Mouse (Mus musculus) gastrocnemius, postnatal 14 days (tissue): Measurements from ENCODE around the gene Tpra1. TPM values are rescaled to one million over a fixed set of nuclear protein-coding genes. Genes with fewer than 3 reads are reported as not detected.
A peak's percentile ranks its signal among the peaks of the same experiment; 100 is the strongest.

Experiments
- DNase-seq: peaks from one replicate; pipeline ENCODE4 v3.0.0; 2021; ENCODE audit warnings: mixed read lengths
- intact Hi-C: fragments of 180-260 bp; cut with DNase I; formaldehyde crosslinking; loops from one replicate; pipeline ENCODE4 v1.15.1; 2025; ENCODE audit warnings: low total_unique reads
- total RNA-seq, 2 experiments: library from RNA; stranded (reverse); gene quantifications; 2 replicates each; pipeline ENCODE4 v1.2.3; 2021

Tpra1 gene
- total RNA-seq, 2 experiments from 2014 or later, result 21.5 to 24.1 TPM

- intact Hi-C loops, result loop anchor here (10.0 kb wide), 1 partner anchor 385 kb away; no protein-coding TSS in a partner anchor
- no peak for DNase-seq
Measured at GRCm38 (mm10) chr6:88939281-88940089, 37.4 kb downstream of the Tpra1 start.

GRCm38 (mm10) chr6:88940090-88940916 lies 38.3 kb downstream of the Tpra1 start:
- DNase-seq, result no peak
- intact Hi-C loops, result no loop called here

DNA sequence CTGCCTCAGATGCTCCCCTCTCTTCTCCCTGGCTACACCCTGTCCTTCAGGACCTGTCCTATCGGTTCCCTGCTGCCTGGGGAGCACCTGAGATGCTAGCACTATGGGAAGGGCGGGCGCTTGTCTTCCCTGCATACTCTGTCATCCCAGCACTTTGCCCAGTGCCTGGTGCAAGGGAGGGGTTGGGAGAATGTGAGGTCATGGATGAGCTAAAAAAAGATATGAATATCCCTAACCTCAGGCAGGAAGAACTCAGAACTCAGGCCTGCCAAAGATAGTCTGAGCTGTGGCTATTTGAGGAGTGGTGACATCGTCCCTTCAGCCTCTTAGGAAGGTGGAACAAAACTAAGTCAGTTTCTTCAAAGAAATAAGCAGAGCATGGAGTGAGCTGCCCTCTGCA lies 39.6 kb downstream of the Tpra1 start:
- peak; percentile 46 for DNase-seq
- intact Hi-C loops, result no loop called here

- intact Hi-C loops, result no loop called here
- DNase-seq, result no peak
Measured at GRCm38 (mm10) chr6:88942595-88942994, 40.5 kb downstream of the Tpra1 start.

DNA sequence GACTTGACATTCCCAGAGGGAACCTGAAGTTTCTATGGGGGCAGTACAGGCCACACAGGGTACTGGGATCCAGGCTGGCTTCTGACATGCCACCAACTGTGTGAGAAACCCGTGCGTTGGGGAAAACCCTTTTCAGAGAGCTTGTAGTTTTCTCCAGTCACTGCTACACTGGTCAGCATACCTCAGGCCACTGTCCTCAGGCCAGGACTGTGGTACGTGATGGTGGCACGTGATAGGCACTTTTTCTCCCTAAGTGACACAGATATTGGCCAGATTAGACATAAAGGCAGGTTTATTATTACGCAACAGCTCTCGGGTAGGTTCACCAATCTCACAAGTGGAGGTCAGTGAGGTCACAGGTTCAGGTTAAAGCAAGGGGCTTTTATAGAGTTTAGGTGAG lies 41.6 kb downstream of the Tpra1 start:
- intact Hi-C loops, result no loop called here
- no peak for DNase-seq

GRCm38 (mm10) chr6:88946442-88946841 lies 44.4 kb downstream of the Tpra1 start:
- DNase-seq, result no peak
- intact Hi-C loops, result no loop called here

DNA sequence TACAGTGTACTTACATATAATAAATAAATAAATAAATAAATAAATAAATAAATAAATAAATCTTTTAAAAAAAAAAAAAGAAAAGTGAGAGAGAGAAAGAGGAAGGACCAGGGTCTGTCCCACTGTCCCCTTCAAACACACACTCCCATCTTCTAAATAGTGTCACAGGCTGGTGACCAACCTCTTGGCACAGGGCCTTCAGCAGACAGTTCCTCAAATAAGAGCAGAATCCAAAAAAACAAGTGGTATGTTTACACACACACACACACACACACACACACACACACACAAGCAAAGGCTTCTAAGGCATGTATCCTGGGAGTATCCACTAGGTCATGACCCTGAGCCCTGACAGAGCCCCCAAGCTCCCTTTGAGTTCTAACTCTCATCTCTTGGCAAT lies 45.7 kb downstream of the Tpra1 start:
- DNase-seq, result no peak
- intact Hi-C loops, result no loop called here

DNA sequence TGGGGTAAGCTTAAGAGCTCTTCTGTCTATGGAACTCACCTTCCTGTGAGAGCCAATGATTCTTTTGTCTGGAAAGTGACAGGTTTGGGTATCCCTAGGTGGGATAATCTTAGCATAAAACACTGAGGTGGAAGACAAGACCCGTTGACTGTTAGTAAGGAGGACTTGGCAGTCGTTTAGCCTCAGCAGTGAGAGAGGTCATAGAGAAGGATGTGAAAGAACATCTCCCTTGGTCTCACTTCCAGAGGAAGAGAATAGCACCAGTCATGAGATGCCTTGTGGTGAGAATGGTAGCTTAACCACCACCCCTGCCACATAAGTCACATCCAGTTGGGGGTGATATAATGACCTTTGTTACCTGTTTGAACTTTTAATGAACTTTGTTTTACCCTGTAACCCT lies 54.7 kb downstream of the Tpra1 start:
- intact Hi-C loops, result no loop called here
- DNase-seq, result no peak

GRCm38 (mm10) chr6:88957313-88957712 lies 55.3 kb downstream of the Tpra1 start:
- no peak for DNase-seq
- intact Hi-C loops, result no loop called here

- intact Hi-C loops, result no loop called here
Measured at GRCm38 (mm10) chr6:88957801-88958211, 55.8 kb downstream of the Tpra1 start.

GRCm38 (mm10) chr6:88958305-88958704 lies 56.3 kb downstream of the Tpra1 start:
- DNase-seq, result no peak
- intact Hi-C loops, result no loop called here

More at GRCm38 (mm10) chr6:88957801-88958211, 55.8 kb downstream of the Tpra1 start:
- no peak for DNase-seq

- peak; percentile 65 for DNase-seq
- intact Hi-C loops, result no loop called here
Measured at GRCm38 (mm10) chr6:88959834-88960233, 57.8 kb downstream of the Tpra1 start.

- intact Hi-C loops, result no loop called here
- no peak for DNase-seq
Measured at GRCm38 (mm10) chr6:88960941-88961340, 58.9 kb downstream of the Tpra1 start.

Other genes starting within 250 kb of the Tpra1 start
- 10 to 100 TPM; 64.9 to 70.5 TPM for gene Mgll, start 177.8 kb upstream of the Tpra1 start, total RNA-seq
- 10 to 100 TPM; 17.8 to 18.2 TPM for gene Abtb1, start 60.3 kb upstream of the Tpra1 start, total RNA-seq
- gene Podxl2, start 27.2 kb upstream of the Tpra1 start, total RNA-seq, result 10 to 100 TPM; 47.1 to 54.4 TPM
- 1 to 10 TPM; 5.5 to 9.4 TPM for gene Mcm2, start 3.5 kb upstream of the Tpra1 start, total RNA-seq